Mouse (Mus musculus) ES-Bruce4 (cell line): ENCODE measurements around the gene Mtch2.

Experiments
- CTCF ChIP-seq: IDR thresholded peaks from one replicate; pipeline ENCODE4 v1.8.1; 2011; ENCODE audit warnings: low read depth, low read length
- EP300 ChIP-seq: IDR thresholded peaks from 2 replicates; pipeline ENCODE4 v1.6.1; 2011; ENCODE audit warnings: low read depth, low read length; ENCODE audit not compliant: insufficient read depth
- POLR2A ChIP-seq: IDR thresholded peaks from one replicate; pipeline ENCODE4 v1.8.1; 2011; ENCODE audit warnings: low read length; ENCODE audit not compliant: insufficient read depth

GRCm38 (mm10) chr2:90879419-90879818 is 32.5 kb downstream of the Mtch2 start:
- TF ChIP-seq CTCF (no peak), POLR2A (no peak), EP300 (no peak)
